Mouse (Mus musculus) stomach, postnatal 0 days (tissue): ENCODE measurements around the gene Spint2. TPM values are rescaled to one million over a fixed set of nuclear protein-coding genes. Genes with fewer than 3 reads are reported as not detected.

Source experiments
- ATAC-seq: fragments of 200-750 bp; cut with Nextera tagmentation; 2 replicates; pipeline ENCODE4 v1.8.0; 2017; ENCODE audit not compliant: low FRiP score, low TSS enrichment
- DNase-seq: peaks from one replicate; pipeline ENCODE4 v3.0.0-alpha.2; 2016; ENCODE audit warnings: low spot score
- H3K27ac ChIP-seq: fragments of 300-500 bp; sonication (generic); replicated peaks from 2 replicates; pipeline ENCODE4 v1.5.1; 2014; ENCODE audit warnings: mild to moderate bottlenecking, control low read depth
- H3K27me3 ChIP-seq: fragments of 300-500 bp; sonication (generic); 2 replicates; pipeline ENCODE4 v1.6.1; 2014; ENCODE audit warnings: low read length; ENCODE audit not compliant: control insufficient read depth, insufficient read depth
- H3K36me3 ChIP-seq: fragments of 300-500 bp; sonication (generic); 2 replicates; pipeline ENCODE4 v1.6.1; 2014; ENCODE audit warnings: low read length, mixed read lengths; ENCODE audit not compliant: control insufficient read depth, insufficient read depth
- H3K4me1 ChIP-seq: fragments of 300-500 bp; sonication (generic); replicated peaks from 2 replicates; pipeline ENCODE4 v1.6.1; 2014; ENCODE audit warnings: antibody characterized with exemption; ENCODE audit not compliant: control insufficient read depth, insufficient read depth
- H3K4me2 ChIP-seq: fragments of 300-500 bp; sonication (generic); replicated peaks from 2 replicates; pipeline ENCODE4 v1.6.1; 2014; ENCODE audit warnings: low read depth, mild to moderate bottlenecking, control low read depth, moderate library complexity
- H3K4me3 ChIP-seq: fragments of 300-500 bp; sonication (generic); 2 replicates; pipeline ENCODE4 v1.5.1; 2014; ENCODE audit warnings: low read depth, low read length, control low read depth
- H3K9ac ChIP-seq: fragments of 300-500 bp; sonication (generic); 2 replicates; pipeline ENCODE4 v1.6.1; 2014; ENCODE audit warnings: mild to moderate bottlenecking, low read length, control low read depth, mixed read lengths
- H3K9me3 ChIP-seq: fragments of 300-500 bp; sonication (generic); 2 replicates; pipeline ENCODE4 v1.6.1; 2016; ENCODE audit warnings: low read length; ENCODE audit not compliant: control insufficient read depth
- CTCF ChIP-seq: IDR thresholded peaks from 2 replicates; pipeline ENCODE4 v1.5.1; 2016; ENCODE audit warnings: antibody characterized with exemption, low read depth, mild to moderate bottlenecking, moderate library complexity
- EP300 ChIP-seq: optimal IDR thresholded peaks from 2 replicates; pipeline ENCODE3; 2016; ENCODE audit warnings: antibody characterized with exemption
- WGBS: fragments of 180-500 bp; shearing (Covaris S2); extraction: QIAGEN DNeasy Blood & Tissue Kit; methylation state at CpG from one replicate; pipeline ENCODE4 v1.1.7; 2014; 5-methylcytosine and 5-hydroxymethylcytosine counted together
- polyA plus RNA-seq: library from polyadenylated mRNA; unstranded; fragments of >200 nt; fragmentation: Nextera tagmentation; extraction: Ambion mirVana; gene quantifications from 2 replicates; pipeline ENCODE4 v1.2.1, GENCODE M21; 2015

Spint2 gene
- polyA plus RNA-seq, 1 experiment from 2014 or later, result 638 TPM

GRCm38 (mm10) chr7:29317558-29317957, 35.8 kb upstream of the Spint2 start:
- Histone ChIP-seq H3K9ac (no peak overlapping the region), H3K27ac (peak overlapping the region; percentile 67), H3K4me1 (peaks cover 14% of the 10 kb centered on the region; the same call in 1 of the 2 replicates), H3K27me3 (no peaks in the 10 kb centered on the region), H3K36me3 (no peaks in the 10 kb centered on the region), H3K9me3 (no peaks in the 10 kb centered on the region), H3K4me3 (0 out of 2 replicates have a peak overlapping the region, but pooled peaks have one; percentile 2), H3K4me2 (peak overlapping the region; percentile 31; the same call in 1 of the 2 replicates)
- DNase-seq (no peak), ATAC-seq (peak; percentile 38; the same call in 1 of the 2 replicates)
- 3% methylated on average over 2 of the region's 2 CpGs for WGBS
- TF ChIP-seq EP300, result no peak
- no peak for TF ChIP-seq CTCF

DNA sequence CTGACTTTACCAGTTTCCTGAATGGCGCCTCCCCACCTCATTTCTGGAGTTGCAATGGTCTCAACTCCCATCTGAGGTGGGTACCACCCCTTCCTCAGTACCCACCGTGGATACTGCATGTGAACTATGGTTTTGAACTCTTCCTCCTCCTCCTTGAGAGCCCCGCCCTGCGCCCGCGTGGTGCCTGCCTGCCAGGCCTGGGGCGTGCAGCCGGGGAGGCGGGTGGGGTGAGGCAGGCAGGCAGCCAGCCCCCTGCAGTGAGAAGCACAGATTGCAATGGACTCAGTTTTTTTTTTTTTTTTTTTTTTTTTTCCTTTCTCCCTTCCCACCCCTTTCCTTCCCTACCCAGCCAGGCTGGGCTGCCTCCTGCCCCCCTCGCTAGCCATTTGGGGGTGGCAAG, 35.3 kb upstream of the Spint2 start:
- DNase-seq, result peak; percentile 71
- Histone ChIP-seq H3K27me3 (no peaks in the 10 kb centered on the region), H3K4me1 (peaks cover 14% of the 10 kb centered on the region; the same call in 1 of the 2 replicates), H3K36me3 (no peaks in the 10 kb centered on the region), H3K27ac (peak overlapping the region; percentile 67), H3K4me3 (0 out of 2 replicates have a peak overlapping the region, but pooled peaks have one; percentile 2), H3K4me2 (peak overlapping the region; percentile 31; the same call in 1 of the 2 replicates), H3K9me3 (no peaks in the 10 kb centered on the region), H3K9ac (no peak overlapping the region)
- peak; percentile 34; the same call in 1 of the 2 replicates for ATAC-seq
- TF ChIP-seq EP300 (no peak), CTCF (peak; percentile 47)
- WGBS, result 5% methylated on average over 10 of the region's 10 CpGs

DNA sequence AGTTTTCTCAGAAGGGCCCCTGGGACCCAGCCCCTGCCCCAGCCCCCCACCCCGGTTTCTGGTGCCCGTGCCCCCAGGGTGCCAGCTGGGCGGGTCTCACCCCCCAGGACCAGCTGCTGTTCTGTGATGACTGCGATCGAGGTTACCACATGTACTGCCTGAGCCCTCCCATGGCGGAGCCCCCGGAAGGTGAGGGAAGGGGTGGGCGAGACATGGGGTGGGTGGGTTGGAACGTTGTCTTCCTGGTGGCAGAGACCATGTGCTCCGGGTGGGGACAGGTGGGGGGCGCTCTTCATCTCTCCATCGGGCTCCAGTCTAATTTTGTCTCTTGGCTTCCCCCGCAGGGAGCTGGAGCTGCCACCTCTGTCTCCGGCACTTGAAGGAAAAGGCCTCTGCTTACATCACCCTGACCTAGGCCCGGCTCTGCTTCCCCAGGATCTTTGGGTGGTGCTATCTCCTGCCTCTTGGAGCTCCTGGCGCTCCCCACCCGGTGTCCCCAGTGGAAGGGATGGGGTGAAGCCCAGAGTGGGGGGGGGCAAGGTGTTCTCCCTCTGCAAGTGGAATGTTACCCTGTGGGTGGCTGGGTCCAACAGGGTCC, 34.5 kb upstream of the Spint2 start:
- Histone ChIP-seq H3K4me1 (peaks cover 14% of the 10 kb centered on the region; the same call in 1 of the 2 replicates), H3K9me3 (no peaks in the 10 kb centered on the region), H3K36me3 (no peaks in the 10 kb centered on the region), H3K9ac (no peak overlapping the region), H3K27ac (0 out of 2 replicates have a peak overlapping the region, but pooled peaks have one; percentile 18), H3K4me3 (no peak overlapping the region), H3K27me3 (no peaks in the 10 kb centered on the region), H3K4me2 (no peak overlapping the region)
- TF ChIP-seq EP300 (no peak), CTCF (no peak)
- DNase-seq (no peak), ATAC-seq (no peak)
- WGBS, result 55% methylated on average over 16 of the region's 17 CpGs

GRCm38 (mm10) chr7:29314844-29315628, 33.3 kb upstream of the Spint2 start:
- H3K4me3 ChIP-seq, result no peak overlapping the region
- no peaks in the 10 kb centered on the region for H3K27me3 ChIP-seq
- peaks cover 13% of the 10 kb centered on the region; the same call in 1 of the 2 replicates for H3K4me1 ChIP-seq
- TF ChIP-seq EP300, result no peak
- TF ChIP-seq CTCF, result no peak
- DNase-seq (no peak), ATAC-seq (no peak)
- no peak overlapping the region for H3K9ac ChIP-seq
- H3K9me3 ChIP-seq, result no peaks in the 10 kb centered on the region
- no peak overlapping the region for H3K27ac ChIP-seq
- H3K4me2 ChIP-seq, result no peak overlapping the region
- no peaks in the 10 kb centered on the region for H3K36me3 ChIP-seq
- 74% methylated on average over 13 of the region's 13 CpGs for WGBS

GRCm38 (mm10) chr7:29313572-29314261, 32.0 kb upstream of the Spint2 start:
- DNase-seq (no peak), ATAC-seq (no peak)
- H3K36me3 ChIP-seq, result no peaks in the 10 kb centered on the region
- 61% methylated on average over 9 of the region's 9 CpGs for WGBS
- no peak overlapping the region for H3K4me2 ChIP-seq
- H3K4me1 ChIP-seq, result peaks cover 8% of the 10 kb centered on the region; the same call in 1 of the 2 replicates
- H3K9me3 ChIP-seq, result no peaks in the 10 kb centered on the region
- no peak overlapping the region for H3K27ac ChIP-seq
- TF ChIP-seq CTCF, result no peak
- no peak for TF ChIP-seq EP300
- no peaks in the 10 kb centered on the region for H3K27me3 ChIP-seq
- no peak overlapping the region for H3K4me3 ChIP-seq
- H3K9ac ChIP-seq, result no peak overlapping the region
